Mouse (Mus musculus) midbrain, embryonic 12.5 days (tissue): ENCODE results near the gene Nqo2. TPM values are rescaled to one million over a fixed set of nuclear protein-coding genes. Genes with fewer than 3 reads are reported as not detected.
A peak's percentile ranks its signal among the peaks of the same experiment; 100 is the strongest.

ENCODE experiments used
- ATAC-seq: fragments of 200-750 bp; cut with Nextera tagmentation; 2 replicates; pipeline ENCODE4 v1.8.0; 2017; ENCODE audit warnings: low read depth, moderate TSS enrichment, moderate library complexity; ENCODE audit not compliant: low FRiP score
- H3K27ac ChIP-seq: fragments of 300-500 bp; sonication (generic); replicated peaks from 2 replicates; pipeline ENCODE4 v1.5.1; 2016; ENCODE audit warnings: mild to moderate bottlenecking
- H3K27me3 ChIP-seq: fragments of 300-500 bp; sonication (generic); 2 replicates; pipeline ENCODE4 v1.6.1; 2016; ENCODE audit warnings: mild to moderate bottlenecking
- H3K36me3 ChIP-seq: fragments of 300-500 bp; sonication (generic); 2 replicates; pipeline ENCODE4 v1.6.1; 2016
- H3K4me1 ChIP-seq: fragments of 300-500 bp; sonication (generic); 2 replicates; pipeline ENCODE4 v1.6.1; 2016
- H3K4me2 ChIP-seq: fragments of 300-500 bp; sonication (generic); replicated peaks from 2 replicates; pipeline ENCODE4 v1.6.1; 2016; ENCODE audit warnings: mild to moderate bottlenecking, moderate library complexity
- H3K4me3 ChIP-seq: fragments of 300-500 bp; sonication (generic); 2 replicates; pipeline ENCODE4 v1.5.1; 2016; ENCODE audit warnings: mild to moderate bottlenecking
- H3K9ac ChIP-seq: fragments of 300-500 bp; sonication (generic); replicated peaks from 2 replicates; pipeline ENCODE4 v1.6.1; 2016; ENCODE audit warnings: mild to moderate bottlenecking, moderate library complexity
- H3K9me3 ChIP-seq: fragments of 300-500 bp; sonication (generic); 2 replicates; pipeline ENCODE4 v1.6.1; 2016; ENCODE audit warnings: mild to moderate bottlenecking
- WGBS: fragments of 180-500 bp; shearing (Covaris S2); methylation state at CpG from one replicate; pipeline ENCODE4 v1.1.7; 2016; 5-methylcytosine and 5-hydroxymethylcytosine counted together
- polyA plus RNA-seq: library from polyadenylated mRNA; unstranded; fragments of >200 nt; fragmentation: Nextera tagmentation; extraction: Ambion mirVana; gene quantifications from 2 replicates; pipeline ENCODE4 v1.2.1, GENCODE M21; 2016

The Nqo2 gene
- polyA plus RNA-seq, 1 experiment from 2014 or later, result 11.9 TPM

DNA sequence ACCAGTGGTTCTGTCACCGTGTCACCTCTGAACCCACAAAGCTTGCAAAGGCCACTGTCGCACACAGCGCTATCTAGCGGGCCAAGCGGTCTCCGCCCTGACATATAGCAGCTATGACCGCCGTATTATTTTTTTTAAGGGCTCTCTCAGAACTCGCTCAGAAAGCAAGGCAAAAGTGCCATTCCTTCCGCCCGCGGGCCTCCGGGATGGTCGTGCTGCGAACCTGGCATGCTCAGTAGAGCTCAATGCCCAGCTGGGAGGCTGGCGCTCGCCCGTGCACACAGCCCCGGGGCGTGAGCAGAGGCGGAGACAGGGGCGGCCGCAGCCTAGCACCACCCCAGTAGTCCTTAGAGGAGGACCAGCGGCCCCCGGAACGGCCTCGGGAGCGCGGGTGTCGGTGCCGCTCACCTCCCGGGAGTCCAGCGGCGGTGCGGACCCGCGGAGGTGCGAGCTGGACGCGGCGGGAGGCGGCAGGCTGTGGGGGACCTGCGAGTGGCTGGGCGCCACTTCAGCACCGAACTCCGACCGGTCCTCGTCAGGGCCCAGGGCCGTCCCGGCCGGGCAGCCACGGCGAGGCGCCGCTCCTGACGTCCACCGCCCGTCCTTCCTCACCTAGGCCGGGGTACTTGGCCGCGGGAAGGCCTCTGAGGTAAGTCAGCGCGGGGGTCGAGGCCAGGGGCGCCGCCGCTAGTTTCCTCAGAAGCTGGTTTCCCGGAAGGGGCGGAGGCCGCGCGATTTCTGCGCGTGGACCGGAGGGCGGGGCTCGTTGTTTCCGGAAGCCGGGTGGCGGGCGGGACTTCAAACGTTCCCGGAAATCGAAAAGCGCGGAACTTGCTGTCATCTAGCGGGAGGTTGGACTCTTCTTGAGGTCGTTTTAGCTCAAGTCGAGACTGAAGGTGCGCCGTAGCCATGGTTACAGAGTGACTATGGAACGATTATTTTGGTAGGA, 37.8 kb downstream of the Nqo2 start, which contains the start of the genes Ripk1 and Serpinb6a:
Ripk1 (plus strand) TSS at position 306 of the 949 bp plus-strand sequence.
Serpinb6a (minus strand) TSS at position 737 of the 949 bp plus-strand sequence.
- WGBS, result under 1% methylated on average over 87 of the region's 92 CpGs
- peak; percentile 96 for ATAC-seq
- Histone ChIP-seq H3K36me3 (no peaks in the 10 kb centered on the region), H3K4me2 (peak within 1 kb of the TSS; percentile 82), H3K9ac (peak within 1 kb of the TSS; percentile 87), H3K27ac (peak within 1 kb of the TSS; percentile 87), H3K9me3 (no peaks in the 10 kb centered on the region), H3K4me1 (peaks cover 9% of the 10 kb centered on the region), H3K4me3 (peak within 1 kb of the TSS; percentile 95), H3K27me3 (no peaks in the 10 kb centered on the region)

DNA sequence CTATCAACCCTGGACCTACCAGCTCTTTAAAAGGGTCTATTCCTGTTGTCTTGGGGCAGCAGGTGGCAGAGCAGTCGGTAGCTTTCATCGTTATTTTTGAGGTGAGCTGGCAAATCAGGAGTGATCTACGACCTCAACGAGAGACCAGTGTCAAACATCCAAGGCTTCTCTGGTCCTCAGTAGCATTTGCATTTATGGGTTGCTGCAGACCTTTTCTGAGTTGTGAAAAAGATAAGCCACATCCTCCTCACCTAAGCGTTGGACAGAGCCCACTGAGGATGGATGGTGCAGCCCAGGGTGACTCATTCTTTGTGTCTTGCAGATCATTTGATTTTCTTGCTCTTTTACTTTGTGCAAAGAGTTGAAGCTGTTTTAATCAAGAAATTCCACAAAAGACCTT, 38.6 kb downstream of the Nqo2 start:
- Histone ChIP-seq H3K36me3 (no peaks in the 10 kb centered on the region), H3K4me2 (peak overlapping the region; percentile 82), H3K4me3 (peak overlapping the region; percentile 95), H3K27me3 (no peaks in the 10 kb centered on the region), H3K27ac (0 out of 2 replicates have a peak overlapping the region, but pooled peaks have one; percentile 87), H3K9ac (peak overlapping the region; percentile 87), H3K9me3 (no peaks in the 10 kb centered on the region), H3K4me1 (peaks cover 9% of the 10 kb centered on the region)
- no peak for ATAC-seq
- 10% methylated on average over 5 of the region's 5 CpGs for WGBS

DNA sequence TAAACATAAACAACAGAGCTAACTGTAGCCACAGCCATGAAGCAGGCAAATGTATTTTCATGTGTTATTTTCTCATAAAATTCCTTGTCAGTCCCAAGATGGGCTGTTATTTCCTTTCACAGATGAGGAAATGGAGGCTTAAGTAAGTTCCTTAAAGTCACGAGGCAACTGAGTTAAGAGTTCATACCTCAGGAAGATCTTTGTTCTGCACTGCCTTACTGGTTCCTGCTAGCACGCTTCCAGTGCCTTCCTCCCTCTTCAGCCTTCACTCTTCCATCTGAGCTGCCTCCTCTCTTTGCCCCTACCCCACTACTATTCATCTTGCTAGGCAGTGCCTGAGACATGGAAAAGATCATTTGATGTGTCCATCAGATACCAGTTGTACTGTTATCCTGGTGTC, 42.7 kb downstream of the Nqo2 start:
- no peak for ATAC-seq
- peaks cover 4% of the 10 kb centered on the region; the same call in 1 of the 2 replicates for H3K36me3 ChIP-seq
- 80% methylated on average over 2 of the region's 2 CpGs for WGBS
- H3K4me3 ChIP-seq, result no peak overlapping the region
- H3K9ac ChIP-seq, result no peak overlapping the region
- no peak overlapping the region for H3K4me2 ChIP-seq
- H3K27ac ChIP-seq, result no peak overlapping the region
- H3K4me1 ChIP-seq, result peaks cover 5% of the 10 kb centered on the region
- H3K27me3 ChIP-seq, result no peaks in the 10 kb centered on the region
- H3K9me3 ChIP-seq, result no peaks in the 10 kb centered on the region

DNA sequence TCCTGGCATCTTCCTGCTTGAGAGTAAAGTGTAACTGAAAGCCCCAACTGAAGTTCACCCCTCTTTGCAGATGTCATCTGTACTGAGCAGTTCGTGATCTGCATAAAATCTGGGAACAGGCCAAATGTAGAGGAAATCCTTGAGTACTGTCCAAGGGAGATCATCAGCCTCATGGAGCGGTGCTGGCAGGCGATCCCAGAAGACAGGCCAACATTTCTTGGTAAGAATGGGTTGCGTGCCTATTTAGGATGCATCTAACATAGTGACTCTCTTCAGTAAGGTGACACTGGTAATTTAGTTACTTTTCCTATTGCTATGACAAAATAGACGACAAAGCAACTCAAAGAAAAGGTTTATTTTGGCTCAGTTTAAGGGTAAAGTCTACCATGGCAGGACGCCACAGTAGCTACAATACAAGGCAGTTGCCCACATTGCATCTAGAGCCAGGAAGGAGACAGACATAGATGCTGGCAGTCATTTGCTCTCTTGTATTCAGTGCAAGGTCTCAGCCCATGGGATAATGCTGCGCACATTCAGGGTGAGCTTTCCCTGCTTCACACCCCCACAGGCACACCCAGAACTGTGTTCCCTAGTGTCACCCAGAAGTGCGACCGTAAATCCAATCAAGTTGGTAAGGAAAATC, 52.6 kb downstream of the Nqo2 start:
- WGBS, result 95% methylated on average over 9 of the region's 9 CpGs
- Histone ChIP-seq H3K27me3 (no peaks in the 10 kb centered on the region), H3K27ac (no peak overlapping the region), H3K9ac (no peak overlapping the region), H3K36me3 (peaks cover 25% of the 10 kb centered on the region), H3K9me3 (no peaks in the 10 kb centered on the region), H3K4me3 (no peak overlapping the region), H3K4me2 (no peak overlapping the region), H3K4me1 (no peaks in the 10 kb centered on the region)
- no peak for ATAC-seq

DNA sequence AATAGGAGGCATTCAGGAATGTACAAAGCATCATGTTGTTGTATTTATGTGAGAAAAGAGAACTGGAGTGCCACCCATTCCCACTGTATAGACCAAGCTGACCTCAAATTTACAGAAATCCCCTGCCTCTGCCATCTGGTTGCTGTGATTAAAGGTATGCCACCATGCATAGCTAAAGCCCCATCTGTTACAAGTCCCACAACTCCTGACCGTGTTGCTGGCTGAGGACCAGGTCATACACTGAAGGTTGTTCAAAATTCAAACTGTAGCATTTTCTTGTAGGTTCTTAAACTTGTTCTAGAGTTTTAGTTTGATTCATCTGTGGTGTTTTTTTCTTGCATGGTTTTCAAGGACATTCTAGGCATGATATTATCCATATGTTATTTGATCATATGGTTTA, 54.0 kb downstream of the Nqo2 start:
- H3K9ac ChIP-seq, result no peak overlapping the region
- H3K27me3 ChIP-seq, result no peaks in the 10 kb centered on the region
- no peak overlapping the region for H3K4me3 ChIP-seq
- H3K36me3 ChIP-seq, result peaks cover 21% of the 10 kb centered on the region
- H3K4me1 ChIP-seq, result no peaks in the 10 kb centered on the region
- WGBS, result 85% methylated on average over 1 of the region's 1 CpGs
- no peak overlapping the region for H3K4me2 ChIP-seq
- no peak for ATAC-seq
- no peaks in the 10 kb centered on the region for H3K9me3 ChIP-seq
- no peak overlapping the region for H3K27ac ChIP-seq

DNA sequence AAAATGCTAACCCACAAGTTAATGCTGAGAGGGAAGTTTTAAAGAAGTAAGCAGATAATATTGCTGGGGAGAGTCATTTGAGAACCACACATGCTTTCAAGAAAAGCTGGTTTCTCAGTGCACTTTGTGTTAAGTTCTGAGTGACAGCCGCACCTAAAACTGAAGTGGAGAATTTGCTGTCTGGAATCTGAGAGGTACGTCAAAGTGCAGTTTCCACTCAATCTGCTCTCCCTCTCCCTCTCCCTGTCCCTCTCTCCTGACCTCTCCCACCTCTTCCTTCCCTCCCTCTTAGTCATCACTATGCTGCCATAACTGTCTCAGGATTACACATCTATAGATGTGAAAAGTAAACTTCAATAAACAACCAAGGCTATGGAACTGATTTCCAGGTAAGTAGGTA, 57.5 kb downstream of the Nqo2 start:
- H3K27me3 ChIP-seq, result no peaks in the 10 kb centered on the region
- no peak overlapping the region for H3K27ac ChIP-seq
- no peaks in the 10 kb centered on the region for H3K4me1 ChIP-seq
- no peak overlapping the region for H3K4me3 ChIP-seq
- no peak overlapping the region for H3K4me2 ChIP-seq
- no peak for ATAC-seq
- no peak overlapping the region for H3K9ac ChIP-seq
- peaks cover 8% of the 10 kb centered on the region for H3K36me3 ChIP-seq
- no peaks in the 10 kb centered on the region for H3K9me3 ChIP-seq
- 86% methylated on average over 2 of the region's 2 CpGs for WGBS

DNA sequence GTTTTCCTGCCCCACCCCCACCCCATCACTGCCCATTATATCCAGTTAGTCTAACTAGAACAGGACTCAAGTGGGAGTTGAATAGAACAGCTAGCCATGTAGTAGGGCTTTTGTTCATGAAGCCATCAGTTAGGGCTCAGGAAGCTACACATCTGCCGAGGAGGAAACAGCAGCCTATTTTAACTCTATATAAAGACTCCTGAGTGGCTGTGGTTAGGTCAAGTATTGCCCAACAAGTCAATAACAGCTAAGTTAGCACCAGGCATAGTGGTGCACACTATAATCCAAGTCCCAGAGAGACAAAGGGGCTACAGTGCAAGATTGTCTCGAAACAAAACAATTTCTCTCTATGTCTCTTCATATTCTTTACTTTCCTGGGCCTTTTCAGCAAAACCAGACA, 67.6 kb downstream of the Nqo2 start:
- no peak overlapping the region for H3K4me2 ChIP-seq

DNA sequence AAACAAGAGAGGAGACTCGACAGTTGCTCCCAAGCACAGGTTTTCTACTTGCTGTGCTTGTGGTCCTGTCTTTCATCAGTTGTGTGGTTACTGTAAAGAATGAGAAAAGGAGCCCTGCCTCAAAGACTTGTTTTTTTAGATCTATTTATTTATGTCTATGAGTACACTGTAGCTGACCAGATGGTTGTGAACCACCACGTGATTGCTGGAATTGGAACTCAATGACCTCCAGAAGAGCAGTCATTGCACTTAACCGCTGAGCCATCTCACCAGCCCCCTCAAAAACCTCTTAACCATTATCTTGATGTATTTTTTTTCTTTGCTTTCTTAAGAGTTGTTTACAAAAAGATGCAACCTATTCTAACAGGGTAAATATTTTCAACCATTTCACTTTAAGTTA, 70.9 kb downstream of the Nqo2 start:
- 84% methylated on average over 3 of the region's 3 CpGs for WGBS
- Histone ChIP-seq H3K4me2 (no peak overlapping the region), H3K27me3 (no peaks in the 10 kb centered on the region), H3K36me3 (0 out of 2 replicates have a peak, but pooled peaks cover 7% of the 10 kb centered on the region), H3K9ac (no peak overlapping the region), H3K4me1 (peaks cover 19% of the 10 kb centered on the region), H3K27ac (no peak overlapping the region), H3K9me3 (0 out of 2 replicates have a peak, but pooled peaks cover 3% of the 10 kb centered on the region), H3K4me3 (no peak overlapping the region)
- ATAC-seq, result no peak

More for the DNA sequence above, 67.6 kb downstream of the Nqo2 start:
- Histone ChIP-seq H3K4me3 (no peak overlapping the region), H3K27me3 (no peaks in the 10 kb centered on the region), H3K36me3 (0 out of 2 replicates have a peak, but pooled peaks cover 7% of the 10 kb centered on the region), H3K27ac (no peak overlapping the region), H3K9ac (no peak overlapping the region), H3K9me3 (no peaks in the 10 kb centered on the region), H3K4me1 (peaks cover 3% of the 10 kb centered on the region)
- ATAC-seq, result no peak
- WGBS, result 77% methylated on average over 2 of the region's 2 CpGs

DNA sequence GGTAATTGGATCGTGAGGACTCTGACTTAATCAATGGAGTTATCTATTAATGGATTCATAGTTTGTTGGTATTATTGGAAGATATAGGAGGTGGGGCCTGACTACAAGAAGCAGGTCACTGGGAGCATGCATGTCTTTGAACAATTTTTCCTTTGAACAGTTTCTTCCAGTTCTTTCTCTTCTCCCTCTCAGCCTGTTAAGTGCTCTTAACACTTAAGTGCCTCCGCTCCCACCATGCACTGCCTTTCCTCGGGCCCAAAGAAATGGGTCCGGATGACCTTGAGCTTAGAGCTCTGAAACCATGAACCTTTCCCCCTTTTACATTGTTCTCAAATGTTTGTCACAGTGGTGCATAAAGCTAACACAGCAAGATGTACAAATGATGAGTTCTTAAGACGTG, 72.2 kb downstream of the Nqo2 start:
- H3K36me3 ChIP-seq, result 0 out of 2 replicates have a peak, but pooled peaks cover 7% of the 10 kb centered on the region
- H3K9me3 ChIP-seq, result 0 out of 2 replicates have a peak, but pooled peaks cover 3% of the 10 kb centered on the region
- no peak for ATAC-seq
- 81% methylated on average over 5 of the region's 5 CpGs for WGBS
- H3K4me1 ChIP-seq, result peaks cover 19% of the 10 kb centered on the region
- H3K4me2 ChIP-seq, result no peak overlapping the region
- 0 out of 2 replicates have a peak overlapping the region, but pooled peaks have one; percentile 82 for H3K9ac ChIP-seq
- no peaks in the 10 kb centered on the region for H3K27me3 ChIP-seq
- H3K27ac ChIP-seq, result peak overlapping the region; percentile 83; the same call in 1 of the 2 replicates
- H3K4me3 ChIP-seq, result no peak overlapping the region

DNA sequence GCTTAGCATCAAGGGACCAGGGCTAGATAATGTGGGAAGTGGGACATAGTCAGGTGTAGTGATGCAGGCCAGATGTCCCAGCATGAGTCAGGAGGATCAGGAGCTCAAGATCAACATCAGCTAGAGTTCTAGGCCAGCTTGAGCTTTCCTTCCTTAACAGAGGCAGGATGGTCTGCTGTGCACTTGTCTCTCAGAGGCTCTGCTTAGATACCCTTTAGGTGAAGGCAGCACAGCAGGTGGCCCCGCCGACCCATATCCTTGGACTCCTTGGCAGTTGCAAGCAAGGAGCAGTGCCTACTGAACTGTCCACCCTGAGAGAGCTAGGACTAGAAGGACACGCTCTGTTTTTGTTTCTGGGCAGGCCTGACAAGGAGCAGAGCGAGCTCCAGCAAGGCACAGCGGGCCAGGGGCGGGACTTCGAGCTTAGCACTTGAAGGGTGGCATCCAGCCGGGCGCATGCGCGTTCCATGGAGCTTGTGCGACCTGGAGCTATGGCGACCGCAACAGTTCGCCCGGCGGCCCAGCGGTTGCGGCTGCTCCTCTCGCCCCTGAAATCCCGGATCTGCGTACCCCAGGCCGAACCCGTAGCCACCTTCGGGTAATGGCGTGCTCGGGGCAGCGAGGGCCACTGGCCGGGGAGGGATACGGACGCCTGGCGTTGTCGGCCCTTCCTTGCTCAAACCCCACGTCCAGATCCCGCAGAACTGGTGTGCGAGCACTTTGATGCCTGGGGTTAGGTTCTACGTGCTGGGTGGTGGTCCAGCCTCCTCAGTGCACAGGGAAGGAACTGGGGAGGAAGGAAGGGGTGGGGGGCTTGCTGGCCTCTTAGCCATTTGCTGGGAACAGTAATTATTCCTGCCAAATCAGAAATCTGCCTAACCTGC, 72.9 kb downstream of the Nqo2 start, which contains the start of gene Bphl:
Bphl (plus strand) TSS at position 426 of the 884 bp plus-strand sequence.
- Histone ChIP-seq H3K9ac (peak within 1 kb of the TSS; percentile 82), H3K4me1 (peaks cover 19% of the 10 kb centered on the region), H3K36me3 (0 out of 2 replicates have a peak, but pooled peaks cover 6% of the 10 kb centered on the region), H3K4me3 (peak within 1 kb of the TSS; percentile 78), H3K27ac (peak within 1 kb of the TSS; percentile 83), H3K27me3 (no peaks in the 10 kb centered on the region), H3K9me3 (0 out of 2 replicates have a peak, but pooled peaks cover 3% of the 10 kb centered on the region), H3K4me2 (peak within 1 kb of the TSS; percentile 84)
- WGBS, result under 1% methylated on average over 37 of the region's 37 CpGs
- ATAC-seq, result peak; percentile 95

DNA sequence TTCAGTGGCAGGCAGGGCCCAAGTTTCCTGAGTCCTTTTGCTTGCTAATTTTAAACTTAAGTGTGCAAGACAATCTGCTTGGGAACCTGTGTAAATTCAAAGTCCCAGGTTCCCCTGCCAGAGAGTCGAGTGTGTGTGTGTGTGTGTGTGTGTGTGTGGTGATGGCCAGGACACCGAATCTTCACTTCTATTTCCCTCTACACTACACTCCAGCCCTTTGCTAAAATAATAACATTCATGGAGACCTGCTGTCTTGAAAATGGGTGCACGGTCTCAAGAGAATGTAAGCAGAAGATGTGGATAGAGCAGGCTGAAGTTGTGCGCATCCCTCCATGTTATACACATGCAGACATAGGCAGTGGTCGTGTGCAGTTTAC, 73.6 kb downstream of the Nqo2 start:
- Histone ChIP-seq H3K36me3 (0 out of 2 replicates have a peak, but pooled peaks cover 2% of the 10 kb centered on the region), H3K27ac (peak overlapping the region; percentile 83), H3K27me3 (no peaks in the 10 kb centered on the region), H3K9ac (peak overlapping the region; percentile 82), H3K4me3 (peak overlapping the region; percentile 78), H3K4me1 (peaks cover 19% of the 10 kb centered on the region), H3K4me2 (peak overlapping the region; percentile 84), H3K9me3 (0 out of 2 replicates have a peak, but pooled peaks cover 3% of the 10 kb centered on the region)
- 0 out of 2 replicates have a peak, but pooled peaks have one; percentile 13 for ATAC-seq
- WGBS, result 39% methylated on average over 5 of the region's 5 CpGs
